Mouse (Mus musculus) c-Kit-negative CD71-positive TER-119-positive erythroid progenitor cells, embryonic 14.5 days (primary cell): ENCODE data around the gene Olfml2a.
A peak's percentile ranks its signal among the peaks of the same experiment; 100 is the strongest.

Source experiments
- DNase-seq: peaks from one replicate; pipeline ENCODE4 v3.0.0-alpha.2; 2013; ENCODE audit warnings: low read depth, low spot score

Gene Olfml2a

GRCm38 (mm10) chr2:38931851-38932667, at the start of gene Olfml2a:
Gene Olfml2a, plus strand, starts transcription at chr2:38931978.
- DNase-seq = no peak

GRCm38 (mm10) chr2:38902866-38903265, 28.9 kb upstream of the Olfml2a start:
- DNase-seq = no peak

GRCm38 (mm10) chr2:38904290-38904689, 27.5 kb upstream of the Olfml2a start:
- DNase-seq = no peak

GRCm38 (mm10) chr2:38906097-38906496, 25.7 kb upstream of the Olfml2a start:
- no peak for DNase-seq

- no peak for DNase-seq
These were observed 23.2 kb upstream of the Olfml2a start for GRCm38 (mm10) chr2:38908604-38909003.

GRCm38 (mm10) chr2:38914517-38914916, 17.3 kb upstream of the Olfml2a start:
- DNase-seq = no peak

GRCm38 (mm10) chr2:38914965-38915364, 16.8 kb upstream of the Olfml2a start:
- DNase-seq = no peak

GRCm38 (mm10) chr2:38916947-38917691, 14.7 kb upstream of the Olfml2a start:
- no peak for DNase-seq

GRCm38 (mm10) chr2:38921374-38921773, 10.4 kb upstream of the Olfml2a start:
- DNase-seq = no peak

GRCm38 (mm10) chr2:38923471-38923870, 8.3 kb upstream of the Olfml2a start:
- no peak for DNase-seq

GRCm38 (mm10) chr2:38923911-38924310, 7.9 kb upstream of the Olfml2a start:
- DNase-seq = no peak

GRCm38 (mm10) chr2:38924571-38924970, 7.2 kb upstream of the Olfml2a start:
- DNase-seq = no peak

- no peak for DNase-seq
These were observed 6.4 kb upstream of the Olfml2a start for GRCm38 (mm10) chr2:38925171-38926080.

- peak; percentile 79 for DNase-seq
These were observed 5.5 kb upstream of the Olfml2a start for GRCm38 (mm10) chr2:38926145-38926891.

- peak; percentile 36 for DNase-seq
These were observed 4.4 kb upstream of the Olfml2a start, which contains the start of gene Nr6a1 for GRCm38 (mm10) chr2:38927115-38927979. Gene Nr6a1, minus strand, starts transcription at chr2:38927688.

GRCm38 (mm10) chr2:38930269-38930668, 1.5 kb upstream of the Olfml2a start:
- no peak for DNase-seq

- no peak for DNase-seq
These were observed 2.2 kb downstream of the Olfml2a start for GRCm38 (mm10) chr2:38933931-38934330.

- DNase-seq = no peak
These were observed 3.2 kb downstream of the Olfml2a start for GRCm38 (mm10) chr2:38934936-38935335.

GRCm38 (mm10) chr2:38936721-38937378, 5.1 kb downstream of the Olfml2a start:
- DNase-seq = no peak
